Mouse (Mus musculus) embryonic fibroblast, embryonic 13.5 days (primary cell): ENCODE data around the gene Mllt3. TPM values are rescaled to one million over a fixed set of nuclear protein-coding genes. Genes with fewer than 3 reads are reported as not detected.

ENCODE experiments used
- H3K27ac ChIP-seq: 2 replicates; pipeline ENCODE4 v1.5.1; 2012; ENCODE audit warnings: low read length, control low read depth, inconsistent platforms; ENCODE audit not compliant: insufficient read depth
- H3K4me1 ChIP-seq: 2 replicates; pipeline ENCODE4 v1.6.1; 2011; ENCODE audit warnings: low read length; ENCODE audit not compliant: control insufficient read depth, insufficient read depth
- H3K4me3 ChIP-seq: 2 replicates; pipeline ENCODE4 v1.5.1; 2011; ENCODE audit warnings: mild to moderate bottlenecking, control low read depth, low read length; ENCODE audit not compliant: insufficient read depth
- CTCF ChIP-seq: IDR thresholded peaks from 2 replicates; pipeline ENCODE4 v1.5.1; 2011; ENCODE audit warnings: mild to moderate bottlenecking, control low read depth, low read length, moderate library complexity, borderline replicate concordance; ENCODE audit not compliant: insufficient read depth
- POLR2A ChIP-seq: IDR thresholded peaks from 2 replicates; pipeline ENCODE4 v1.6.1; 2011; ENCODE audit warnings: low read depth, mild to moderate bottlenecking, control low read depth, low read length, moderate library complexity
- polyA plus RNA-seq: library from polyadenylated mRNA; stranded (reverse); fragments of >200 nt; gene quantifications from 2 replicates; pipeline ENCODE4 v1.2.4, GENCODE M21; 2011; ENCODE audit warnings: low read depth; ENCODE audit not compliant: missing spikeins, insufficient read length

Mllt3 gene
- polyA plus RNA-seq, 1 experiment = 42.0 TPM

DNA sequence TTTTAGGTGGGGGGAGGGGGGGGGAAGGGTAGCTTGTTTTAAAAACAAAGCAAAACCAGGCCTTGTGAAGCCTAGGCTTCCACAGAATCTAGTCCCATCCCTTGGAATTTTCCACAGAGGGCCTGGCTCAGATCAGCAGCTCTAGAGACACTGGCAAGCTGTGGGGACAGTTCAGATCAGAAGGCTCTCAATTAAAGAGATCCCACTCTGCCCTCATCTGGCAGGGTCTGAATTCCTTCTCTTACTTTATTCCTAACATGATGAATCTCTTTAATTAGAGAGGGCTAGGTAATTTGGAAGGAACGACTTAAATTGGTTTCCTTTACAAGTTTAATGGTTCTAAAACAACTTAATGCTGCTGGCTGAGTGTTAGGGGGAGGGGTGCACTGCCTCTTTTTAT, 132.0 kb downstream of the Mllt3 start:
- H3K4me1 ChIP-seq = peaks cover 3% of the 10 kb centered on the region; the same call in 1 of the 2 replicates
- no peak overlapping the region for H3K27ac ChIP-seq
- H3K4me3 ChIP-seq = no peak overlapping the region
- no peak for TF ChIP-seq POLR2A
- no peak for TF ChIP-seq CTCF

DNA sequence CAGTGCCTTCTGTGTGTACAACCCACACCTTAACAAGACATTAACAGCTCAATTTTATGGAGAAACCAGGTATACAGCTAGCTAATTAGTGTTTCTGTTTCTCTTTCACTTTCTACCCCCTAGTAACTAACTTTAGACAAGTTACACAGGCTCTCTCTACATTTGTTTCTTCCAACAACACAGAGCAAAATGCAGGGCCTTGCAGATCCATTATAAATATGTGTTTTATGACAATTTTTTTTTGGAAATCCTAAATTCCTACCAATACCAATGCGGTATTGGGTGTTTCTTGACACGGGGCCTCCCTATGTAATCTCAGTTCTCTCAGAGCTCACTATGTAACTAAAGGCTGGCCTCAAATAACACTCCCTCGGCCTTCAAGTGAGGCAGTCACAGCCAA, 139.7 kb downstream of the Mllt3 start:
- no peak overlapping the region for H3K27ac ChIP-seq
- H3K4me1 ChIP-seq = no peaks in the 10 kb centered on the region
- no peak for TF ChIP-seq POLR2A
- no peak for TF ChIP-seq CTCF
- H3K4me3 ChIP-seq = no peak overlapping the region

DNA sequence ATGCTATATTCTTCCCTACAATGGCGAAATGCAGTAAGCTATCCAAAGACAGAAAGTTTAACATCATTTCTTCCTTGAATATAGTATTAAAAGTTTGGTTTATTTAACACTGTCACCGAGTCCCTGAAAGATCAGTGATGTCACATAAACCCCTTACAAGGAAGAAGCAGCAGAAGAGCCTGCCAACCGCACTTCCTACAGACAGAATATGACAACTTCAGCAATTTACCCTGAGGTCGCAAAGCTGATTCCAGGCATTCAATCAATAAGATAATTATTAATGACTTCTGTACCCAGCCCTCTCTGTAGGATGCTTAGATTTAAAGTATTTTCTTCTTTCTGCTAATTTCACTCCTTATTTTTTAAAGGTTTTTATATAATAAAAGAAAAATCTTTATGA, 140.2 kb downstream of the Mllt3 start:
- no peak overlapping the region for H3K27ac ChIP-seq
- TF ChIP-seq POLR2A (no peak), CTCF (no peak)
- no peaks in the 10 kb centered on the region for H3K4me1 ChIP-seq
- no peak overlapping the region for H3K4me3 ChIP-seq

GRCm38 (mm10) chr4:87883225-87883875, 149.8 kb downstream of the Mllt3 start:
- Histone ChIP-seq H3K4me1 (no peaks in the 10 kb centered on the region), H3K4me3 (no peak overlapping the region), H3K27ac (no peak overlapping the region)
- TF ChIP-seq CTCF (no peak), POLR2A (no peak)

GRCm38 (mm10) chr4:87881995-87882394, 151.2 kb downstream of the Mllt3 start:
- H3K4me3 ChIP-seq = no peak overlapping the region
- no peaks in the 10 kb centered on the region for H3K4me1 ChIP-seq
- TF ChIP-seq POLR2A = no peak
- no peak overlapping the region for H3K27ac ChIP-seq

- Histone ChIP-seq H3K4me3 (no peak overlapping the region), H3K4me1 (no peaks in the 10 kb centered on the region), H3K27ac (no peak overlapping the region)
- TF ChIP-seq CTCF = no peak
Observed at GRCm38 (mm10) chr4:87881583-87881982, 151.6 kb downstream of the Mllt3 start.

DNA sequence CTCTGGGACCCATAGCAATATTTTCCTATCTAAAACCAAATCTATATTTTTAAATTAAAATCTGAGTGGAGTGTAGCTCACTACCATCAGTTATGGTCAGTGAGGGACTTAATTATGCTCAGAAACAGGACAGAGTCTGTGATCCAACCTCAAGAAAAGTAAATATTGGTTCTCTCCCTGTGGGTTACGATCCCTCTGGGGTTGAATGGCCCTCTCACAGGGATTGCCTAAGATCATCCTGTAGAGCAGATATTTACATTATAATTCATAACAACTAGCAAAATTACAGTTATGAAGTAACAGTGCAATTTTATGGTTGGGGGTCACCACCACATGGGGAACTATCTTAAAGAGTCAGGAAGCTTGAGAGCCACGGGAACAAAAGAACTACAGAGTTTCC, 152.9 kb downstream of the Mllt3 start:
- Histone ChIP-seq H3K27ac (no peak overlapping the region), H3K4me3 (no peak overlapping the region), H3K4me1 (no peaks in the 10 kb centered on the region)
- TF ChIP-seq CTCF (no peak), POLR2A (no peak)

DNA sequence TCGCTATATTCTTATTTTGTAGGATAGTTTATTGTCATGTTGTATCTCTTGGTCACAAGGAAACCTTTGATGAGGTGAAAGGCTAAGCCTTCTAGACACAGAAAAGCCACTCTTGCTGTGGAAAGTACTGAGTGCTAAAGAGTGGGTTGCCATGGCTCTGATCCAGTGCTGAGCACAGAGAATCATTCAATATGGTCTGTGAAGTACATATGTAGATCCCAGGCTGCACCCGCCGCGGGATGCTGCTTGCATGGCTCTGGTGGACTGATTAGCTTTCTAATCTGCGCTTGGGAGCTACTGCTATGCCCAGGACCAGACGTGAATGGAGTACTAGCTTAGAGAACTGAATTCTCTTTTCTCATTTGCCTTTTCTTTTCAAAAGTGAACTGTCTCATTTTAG, 154.5 kb downstream of the Mllt3 start:
- no peak for TF ChIP-seq CTCF
- Histone ChIP-seq H3K4me3 (no peak overlapping the region), H3K27ac (no peak overlapping the region), H3K4me1 (no peaks in the 10 kb centered on the region)

- H3K4me1 ChIP-seq = no peaks in the 10 kb centered on the region
- TF ChIP-seq POLR2A (no peak), CTCF (no peak)
- H3K27ac ChIP-seq = no peak overlapping the region
- H3K4me3 ChIP-seq = no peak overlapping the region
Observed at GRCm38 (mm10) chr4:87870563-87870962, 162.6 kb downstream of the Mllt3 start.

DNA sequence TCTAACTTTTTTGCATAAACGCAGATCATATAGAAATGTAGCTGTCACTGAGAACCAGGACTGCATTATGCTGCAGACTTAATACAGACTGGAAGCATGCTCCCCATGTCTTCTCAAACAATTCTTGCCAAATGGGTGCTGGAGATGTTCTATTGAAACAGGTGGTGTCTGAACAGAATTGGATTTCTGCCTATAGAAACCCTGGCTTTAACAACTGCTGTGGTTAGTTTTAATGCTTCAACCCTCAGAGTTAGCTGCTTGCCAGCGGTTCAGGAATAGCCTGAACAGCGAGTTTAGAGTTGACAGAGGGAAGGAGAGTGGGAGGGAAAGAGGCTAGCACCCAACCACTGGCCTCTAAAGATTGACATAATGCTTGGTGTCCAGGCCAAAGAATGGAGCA, 166.6 kb downstream of the Mllt3 start:
- H3K4me1 ChIP-seq = peaks cover 2% of the 10 kb centered on the region; the same call in 1 of the 2 replicates
- TF ChIP-seq POLR2A = no peak
- TF ChIP-seq CTCF = no peak
- H3K27ac ChIP-seq = no peak overlapping the region
- H3K4me3 ChIP-seq = no peak overlapping the region

DNA sequence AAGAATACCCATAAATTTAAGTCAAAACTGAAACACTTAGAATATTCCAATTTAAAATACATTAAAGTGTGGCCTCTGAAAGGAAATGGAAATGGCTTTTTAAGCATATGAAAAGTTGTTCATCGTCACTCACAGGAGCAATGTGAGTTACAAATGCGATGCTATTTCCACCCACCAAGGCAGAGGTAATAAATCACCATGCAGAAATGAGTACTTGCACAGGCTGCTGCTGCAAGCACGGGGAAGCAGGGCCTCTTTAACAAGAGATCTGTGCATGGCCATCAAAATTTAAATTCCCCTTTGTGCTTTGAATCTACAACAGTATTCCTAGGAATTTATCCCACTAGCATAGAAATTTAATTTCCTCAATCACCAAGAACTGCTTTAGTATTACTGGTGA, 167.3 kb downstream of the Mllt3 start:
- Histone ChIP-seq H3K27ac (no peak overlapping the region), H3K4me1 (peaks cover 2% of the 10 kb centered on the region; the same call in 1 of the 2 replicates), H3K4me3 (no peak overlapping the region)
- TF ChIP-seq POLR2A (no peak), CTCF (no peak)
